Mouse (Mus musculus) cerebellum, adult 2 months (tissue): Measurements from ENCODE around the gene Gprc5c.

ENCODE experiments used
- CTCF ChIP-seq: fragments of 200-500 bp; IDR thresholded peaks from 2 replicates; pipeline ENCODE4 v1.5.1; 2011; ENCODE audit warnings: low read depth, mild to moderate bottlenecking, control low read depth, low read length, moderate library complexity, borderline replicate concordance; ENCODE audit not compliant: insufficient read depth
- POLR2A ChIP-seq: fragments of 200-500 bp; IDR thresholded peaks from 2 replicates; pipeline ENCODE4 v1.6.1; 2011; ENCODE audit warnings: low read length, control low read depth, borderline replicate concordance; ENCODE audit not compliant: insufficient read depth

- no peak for TF ChIP-seq CTCF
- TF ChIP-seq POLR2A: no peak
Measured at GRCm38 (mm10) chr11:114874226-114875145, 23.5 kb downstream of the Gprc5c start.
